Mouse (Mus musculus): ENCODE results near the gene Zfr.
"Not testable (repeated sequence)": the region's sequence is repeated elsewhere in the genome, so short reads cannot be mapped to it uniquely, and the experiment has no call there.

Gene Zfr

DNA sequence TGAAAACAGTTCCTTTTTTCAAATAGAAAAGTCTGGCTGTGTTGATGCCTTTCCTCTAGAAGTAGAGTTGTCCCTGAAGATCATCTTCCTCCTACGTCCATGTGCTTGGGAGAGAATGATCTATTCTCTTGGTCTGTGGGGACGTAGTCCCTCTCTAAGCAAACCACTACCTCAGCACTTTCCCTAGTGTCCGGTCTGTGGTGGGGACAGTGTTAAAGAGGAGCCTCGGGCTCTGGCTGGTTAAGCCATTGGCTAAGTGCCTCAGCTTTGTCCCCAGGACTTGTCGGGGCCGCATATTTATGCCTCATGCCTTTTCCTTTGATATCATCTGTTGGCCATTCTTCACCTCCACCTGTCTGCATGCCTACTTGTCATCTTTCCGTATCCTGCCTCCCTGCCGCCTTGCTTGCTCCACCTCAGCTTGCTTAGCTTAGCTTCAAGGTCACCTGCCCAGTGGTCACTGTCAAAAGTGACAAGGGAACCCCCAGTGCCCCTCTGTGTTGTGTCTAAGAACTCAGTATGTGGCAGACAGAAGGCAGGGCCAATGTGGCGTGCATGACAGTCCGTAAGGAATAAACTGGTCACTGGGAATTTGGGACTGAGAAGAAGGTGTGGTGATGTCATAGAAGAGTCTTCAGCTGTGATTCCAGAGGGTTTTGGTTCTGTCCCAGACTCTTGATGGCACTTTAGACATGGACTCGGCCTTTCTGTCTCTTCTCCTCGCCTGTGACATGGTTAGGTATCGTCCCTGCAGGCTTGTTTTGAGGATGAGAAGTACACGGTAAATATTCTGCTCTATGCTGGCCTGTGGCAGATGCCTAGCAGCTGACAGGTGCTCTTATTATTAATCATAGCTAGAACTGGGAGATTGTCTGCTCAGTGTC, 97.1 kb downstream of the Zfr start:
- DNase-seq (ENCODE audit: extremely low read depth, insufficient read length, low spot score) = no peak

DNA sequence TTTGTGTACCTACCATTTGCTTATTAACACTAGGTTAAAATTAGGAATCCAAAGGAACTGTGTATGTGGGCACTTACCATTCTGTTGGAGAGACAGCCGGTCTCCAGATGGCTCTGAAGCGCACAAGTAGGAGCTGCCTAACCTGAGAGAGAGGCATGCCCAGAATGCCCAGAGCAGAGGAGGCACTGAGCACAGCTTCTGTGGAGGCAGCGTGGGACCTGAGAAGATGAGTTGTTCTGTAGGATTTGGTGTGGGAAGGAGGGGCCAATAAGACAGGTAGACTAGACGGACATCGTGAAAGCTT, 97.7 kb downstream of the Zfr start:
- DNase-seq (ENCODE audit: extremely low read depth, insufficient read length, low spot score) = no peak

- DNase-seq (ENCODE audit: extremely low read depth, insufficient read length, low spot score) = no peak
Measured at GRCm38 (mm10) chr15:12216119-12216518, 98.5 kb downstream of the Zfr start.

GRCm38 (mm10) chr15:12216798-12217197, 99.2 kb downstream of the Zfr start:
- DNase-seq (ENCODE audit: extremely low read depth, insufficient read length, low spot score) = no peak

DNA sequence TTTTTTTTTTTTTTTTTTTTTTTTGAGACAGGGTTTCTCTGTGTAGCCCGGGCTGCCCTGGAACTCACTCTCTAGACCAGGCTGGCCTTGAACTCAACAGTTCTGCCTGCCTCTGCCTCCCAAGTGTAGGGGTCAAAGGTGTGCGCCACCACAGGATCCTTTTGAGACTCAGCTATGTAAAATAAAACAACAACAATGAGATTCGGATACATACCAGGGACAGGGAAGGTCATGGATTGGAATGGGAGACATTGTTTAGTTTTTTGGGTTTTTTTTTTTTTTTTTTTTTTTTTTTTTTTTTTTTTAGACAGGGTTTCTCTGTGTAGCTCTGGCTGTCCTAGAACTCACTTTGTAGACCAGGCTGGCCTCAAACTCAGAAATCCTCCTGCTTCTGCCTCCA, 99.7 kb downstream of the Zfr start:
- DNase-seq (ENCODE audit: extremely low read depth, insufficient read length, low spot score) = not testable (repeated sequence)

- DNase-seq (ENCODE audit: extremely low read depth, insufficient read length, low spot score) = no peak
Measured at GRCm38 (mm10) chr15:12217849-12218248, 100.2 kb downstream of the Zfr start.

DNA sequence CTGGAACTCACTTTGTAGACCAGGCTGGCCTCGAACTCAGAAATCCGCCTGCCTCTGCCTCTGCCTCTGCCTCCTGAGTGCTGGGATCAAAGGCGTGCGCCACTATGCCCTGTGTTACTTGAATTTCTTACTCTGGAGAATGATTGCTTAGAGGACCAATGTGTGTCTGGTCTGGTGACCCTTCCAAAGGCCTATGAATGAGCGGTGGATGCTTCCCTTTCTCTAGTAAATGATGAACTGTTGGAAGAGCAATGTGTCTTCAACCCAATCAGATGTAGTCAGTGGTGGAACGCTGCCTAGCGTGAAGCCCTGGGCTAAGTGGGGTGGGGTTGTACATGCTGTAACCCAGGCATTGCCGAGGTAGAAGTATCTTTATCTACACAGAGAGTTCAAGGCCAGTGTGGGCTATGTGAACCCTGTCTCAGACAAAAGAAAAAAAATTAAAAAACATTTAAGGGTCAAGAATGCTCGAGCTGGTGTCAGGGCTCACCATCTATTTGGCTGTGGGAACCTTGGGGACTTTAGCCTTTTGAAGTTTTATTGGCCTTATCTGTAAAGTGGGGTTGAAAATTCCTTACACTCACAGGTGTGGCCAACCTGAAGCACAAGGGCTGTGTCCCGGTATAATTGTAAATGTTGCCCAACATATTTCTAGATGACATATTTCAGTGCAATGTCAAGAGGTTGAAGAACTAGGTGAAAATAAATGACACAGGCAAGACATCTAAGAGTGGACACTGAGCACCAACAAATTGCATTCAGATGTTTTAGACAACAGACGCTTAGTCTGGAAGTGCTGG, 101.2 kb downstream of the Zfr start:
- DNase-seq (ENCODE audit: extremely low read depth, insufficient read length, low spot score) = no peak

GRCm38 (mm10) chr15:12221131-12221530, 103.5 kb downstream of the Zfr start:
- no peak for DNase-seq (ENCODE audit: extremely low read depth, insufficient read length, low spot score)

- DNase-seq (ENCODE audit: extremely low read depth, insufficient read length, low spot score) = no peak
Measured at GRCm38 (mm10) chr15:12222564-12223302, 105.1 kb downstream of the Zfr start.

DNA sequence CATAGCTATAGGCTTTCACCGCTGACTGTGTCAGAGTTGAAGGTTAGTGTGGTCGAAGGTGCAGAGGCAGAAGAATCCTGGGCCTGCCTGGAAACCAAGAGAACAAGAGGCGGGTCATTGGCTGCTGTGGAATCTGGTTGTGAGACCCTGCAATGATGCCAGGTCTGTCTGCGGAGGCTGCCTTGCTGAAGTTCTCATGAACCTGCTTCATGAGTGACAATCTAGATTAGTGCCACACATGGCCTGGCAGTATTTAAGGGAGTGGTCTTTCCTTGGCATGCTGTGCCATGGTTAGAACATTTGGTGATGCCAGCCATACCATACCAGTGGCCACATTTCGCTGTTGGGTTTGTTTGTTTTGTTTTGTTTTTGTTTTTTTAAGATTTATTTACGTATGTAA, 105.8 kb downstream of the Zfr start:
- no peak for DNase-seq (ENCODE audit: extremely low read depth, insufficient read length, low spot score)

DNA sequence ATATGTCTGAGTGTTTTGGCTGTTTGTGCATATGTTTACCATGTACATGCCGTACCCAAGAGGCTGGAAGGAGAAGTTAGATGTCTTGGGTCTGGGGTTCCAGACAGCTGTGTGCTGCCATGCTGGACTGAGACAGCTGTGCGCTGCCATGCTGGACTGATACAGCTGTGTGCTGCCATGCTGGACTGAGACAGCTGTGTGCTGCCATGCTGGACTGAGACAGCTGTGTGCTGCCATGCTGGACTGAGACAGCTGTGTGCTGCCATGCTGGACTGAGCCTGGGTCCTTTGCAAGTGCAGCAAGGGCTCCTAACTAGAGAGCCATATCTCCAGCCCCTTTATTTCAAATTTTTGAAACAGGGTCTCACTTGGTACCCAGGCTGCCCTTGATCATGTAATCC, 106.6 kb downstream of the Zfr start:
- no peak for DNase-seq (ENCODE audit: extremely low read depth, insufficient read length, low spot score)

DNA sequence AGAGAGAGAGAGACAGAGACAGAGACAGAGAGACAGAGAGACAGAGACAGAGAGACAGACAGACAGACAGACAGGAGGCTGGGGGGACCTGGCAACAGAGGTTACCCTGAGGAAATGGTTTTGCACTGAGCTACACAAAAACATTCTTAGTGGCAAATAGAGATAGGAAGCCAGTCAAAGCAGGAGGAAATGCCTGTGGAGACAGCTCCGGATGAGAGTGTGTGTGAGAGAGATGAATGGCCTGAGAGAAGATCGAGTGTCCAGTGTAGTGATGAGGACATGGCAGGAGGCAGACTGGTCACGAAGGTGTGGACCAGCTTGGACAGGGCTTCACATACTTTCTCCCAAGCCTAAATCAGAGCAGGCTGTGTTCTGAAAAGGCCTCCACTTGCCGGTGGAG, 107.4 kb downstream of the Zfr start:
- DNase-seq (ENCODE audit: extremely low read depth, insufficient read length, low spot score) = no peak

- no peak for DNase-seq (ENCODE audit: extremely low read depth, insufficient read length, low spot score)
Measured at GRCm38 (mm10) chr15:12226908-12227307, 109.3 kb downstream of the Zfr start.

- no peak for DNase-seq (ENCODE audit: extremely low read depth, insufficient read length, low spot score)
Measured at GRCm38 (mm10) chr15:12227355-12227754, 109.7 kb downstream of the Zfr start.

- no peak for DNase-seq (ENCODE audit: extremely low read depth, insufficient read length, low spot score)
Measured at GRCm38 (mm10) chr15:12229603-12230242, 112.1 kb downstream of the Zfr start.

GRCm38 (mm10) chr15:12230243-12230935, 112.8 kb downstream of the Zfr start:
- no peak for DNase-seq (ENCODE audit: extremely low read depth, insufficient read length, low spot score)

GRCm38 (mm10) chr15:12231462-12231861, 113.8 kb downstream of the Zfr start:
- no peak for DNase-seq (ENCODE audit: extremely low read depth, insufficient read length, low spot score)

GRCm38 (mm10) chr15:12232429-12232828, 114.8 kb downstream of the Zfr start:
- DNase-seq (ENCODE audit: extremely low read depth, insufficient read length, low spot score) = no peak

DNA sequence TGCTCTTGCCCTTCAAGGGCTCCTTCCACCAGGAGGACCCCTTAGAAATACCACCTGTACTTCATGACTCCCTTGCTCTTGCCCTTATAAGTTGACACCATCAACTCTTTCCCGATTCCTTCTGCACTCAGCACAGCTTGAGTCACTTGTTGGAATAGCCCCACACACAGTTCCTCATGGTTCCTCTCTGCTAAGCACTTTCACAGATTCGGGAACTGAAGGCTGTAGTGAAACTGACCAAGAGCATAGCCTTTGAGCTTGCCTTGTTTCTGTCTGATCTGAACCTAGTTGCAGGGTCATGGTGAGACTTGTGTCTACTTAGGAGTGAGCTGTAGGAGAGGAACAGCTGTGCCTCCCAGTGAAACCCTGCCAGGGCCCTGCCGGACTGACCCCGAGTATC, 115.4 kb downstream of the Zfr start:
- no peak for DNase-seq (ENCODE audit: extremely low read depth, insufficient read length, low spot score)

Data from 3134 (cell line).